Mouse (Mus musculus) adrenal gland (tissue): ENCODE results near the gene Cnih1.

ENCODE experiments used
- intact Hi-C: fragments of 180-260 bp; cut with DNase I; formaldehyde crosslinking; loops from one replicate; pipeline ENCODE4 v1.15.1; 2025

The Cnih1 gene

GRCm38 (mm10) chr14:46734262-46734661, 53.9 kb downstream of the Cnih1 start:
- intact Hi-C loops = no loop called here

GRCm38 (mm10) chr14:46725743-46726142, 62.5 kb downstream of the Cnih1 start:
- intact Hi-C loops = loop anchor here (2.0 to 10.0 kb wide), 3 partner anchors 733 to 961 kb away; no protein-coding TSS in a partner anchor
